Mouse (Mus musculus) testis, adult 2 months (tissue): ENCODE measurements around the gene Clgn.

Experiments
- CTCF ChIP-seq: fragments of 200-500 bp; IDR thresholded peaks from 2 replicates; pipeline ENCODE4 v1.5.1; 2012; ENCODE audit warnings: low read depth, mild to moderate bottlenecking, inconsistent platforms, low read length, moderate library complexity; ENCODE audit not compliant: control insufficient read depth, insufficient read depth, insufficient replicate concordance
- POLR2A ChIP-seq: fragments of 200-500 bp; IDR thresholded peaks from 2 replicates; pipeline ENCODE4 v1.6.1; 2012; ENCODE audit warnings: low read depth, mild to moderate bottlenecking, inconsistent platforms, low read length, moderate library complexity; ENCODE audit not compliant: control insufficient read depth

- TF ChIP-seq POLR2A, result no peak
- TF ChIP-seq CTCF, result no peak
Measured at GRCm38 (mm10) chr8:83458222-83458621, 68.6 kb downstream of the Clgn start, which contains the start of gene Scoc.
